Mouse (Mus musculus) heart, adult 9 months (tissue): ENCODE results near the gene Inca1.
A peak's percentile ranks its signal among the peaks of the same experiment; 100 is the strongest.

Source experiments
- DNase-seq, 2 experiments: peaks; one replicate each; pipeline ENCODE4 v3.0.0; 2022; ENCODE audit warnings: low spot score in 2 of 2

The Inca1 gene

GRCm38 (mm10) chr11:70701984-70702733, 2.2 kb upstream of the Inca1 start:
- DNase-seq, result peak; percentile 28 to 34

GRCm38 (mm10) chr11:70701221-70701955, 1.4 kb upstream of the Inca1 start:
- DNase-seq, result peak in 1 of 2 experiments; percentile 32

- DNase-seq, result peak; percentile 85 to 86
Measured at GRCm38 (mm10) chr11:70700613-70701012, 658 bp upstream of the Inca1 start.

GRCm38 (mm10) chr11:70699051-70699450, 904 bp downstream of the Inca1 start:
- no peak for DNase-seq

- DNase-seq, result no peak
Measured at GRCm38 (mm10) chr11:70697376-70697775, 2.6 kb downstream of the Inca1 start.

GRCm38 (mm10) chr11:70693504-70693903, 6.5 kb downstream of the Inca1 start:
- DNase-seq, result no peak

- no peak for DNase-seq
Measured at GRCm38 (mm10) chr11:70689578-70689977, 10.4 kb downstream of the Inca1 start.

- DNase-seq, result no peak
Measured at GRCm38 (mm10) chr11:70688372-70688771, 11.6 kb downstream of the Inca1 start.

- peak; percentile 93 for DNase-seq
Measured at GRCm38 (mm10) chr11:70687601-70688199, 12.3 kb downstream of the Inca1 start, which contains the start of gene Camta2. TSS of gene Camta2 (minus strand) at chr11:70688105.

- DNase-seq, result no peak
Measured at GRCm38 (mm10) chr11:70686901-70687566, 12.9 kb downstream of the Inca1 start.

- no peak for DNase-seq
Measured at GRCm38 (mm10) chr11:70683640-70684039, 16.3 kb downstream of the Inca1 start.

GRCm38 (mm10) chr11:70681897-70682581, 17.9 kb downstream of the Inca1 start:
- DNase-seq, result no peak

GRCm38 (mm10) chr11:70681170-70681569, 18.8 kb downstream of the Inca1 start:
- DNase-seq, result no peak

- no peak for DNase-seq
Measured at GRCm38 (mm10) chr11:70679894-70680293, 20.1 kb downstream of the Inca1 start.

- DNase-seq, result no peak
Measured at GRCm38 (mm10) chr11:70679361-70679760, 20.6 kb downstream of the Inca1 start.

GRCm38 (mm10) chr11:70678576-70678975, 21.4 kb downstream of the Inca1 start:
- DNase-seq, result no peak

- DNase-seq, result no peak
Measured at GRCm38 (mm10) chr11:70678092-70678491, 21.9 kb downstream of the Inca1 start.

GRCm38 (mm10) chr11:70674501-70674900, 25.5 kb downstream of the Inca1 start:
- no peak for DNase-seq

- no peak for DNase-seq
Measured at GRCm38 (mm10) chr11:70674014-70674413, 25.9 kb downstream of the Inca1 start.

- DNase-seq, result no peak
Measured at GRCm38 (mm10) chr11:70671333-70672047, 28.5 kb downstream of the Inca1 start.

- DNase-seq, result no peak
Measured at GRCm38 (mm10) chr11:70670483-70670882, 29.5 kb downstream of the Inca1 start.
